In genomic region chr3:95920532-95920931, GRCm38 (mm10) we compare ENCODE assay signal across 9 mouse cellular contexts. TPM values are rescaled to one million over a fixed set of nuclear protein-coding genes. Genes with fewer than 3 reads are reported as not detected.
DNase-seq lines count a peak whose midpoint lies in the region; TF ChIP-seq lines count a peak whose summit lies in the region.
"Not testable (repeated sequence)": the region's sequence is repeated elsewhere in the genome, so short reads cannot be mapped to it uniquely, and the experiment has no call there.
"Had no signal": no experiment of that assay in that cellular context is flagged by ENCODE, and none has a peak within 500 bp of the region (broad histone marks: within the 10 kb centered on the region; RNA-seq: fewer than 3 reads in every experiment).

No protein-coding gene starts in this region.

- H3K9me3 ChIP-seq in MEL (replicated peaks; ENCODE audit: insufficient read depth, low read length) = not testable (repeated sequence)

- not testable (repeated sequence) for TF ChIP-seq EP300 in MEL (IDR thresholded peaks at IDR 0.05; ENCODE audit: low read depth in 1 of 2, low read length in 2 of 2)

- DNase-seq in ES-CJ7 (ENCODE audit: low read depth, low spot score) (peak; percentile 51), R1 (ENCODE audit: low read depth, low spot score) (peak; percentile 83), ZHBTc4 (ENCODE audit: low read depth, low spot score) (peak; percentile 47)
- DNase-seq in MEL (ENCODE audit: low read depth, low spot score) = not testable (repeated sequence)
- peak; percentile 7 for DNase-seq in embryo, embryonic 10.5 days (ENCODE audit: low spot score)

- not testable (repeated sequence) for H3K4me3 ChIP-seq in MEL (ENCODE audit: control insufficient read depth in 1 of 2, insufficient read depth in 1 of 2, low read depth in 2 of 2, low read length in 2 of 2)
- peak overlapping the region; percentile 72 for H3K4me3 ChIP-seq in testis, adult 2 months (ENCODE audit: control insufficient read depth, low read depth, low read length)

- not testable (repeated sequence) for H3K79me2 ChIP-seq in MEL (ENCODE audit: control insufficient read depth, insufficient read depth, low read length, poor library complexity)

- not testable (repeated sequence) for H3K27ac ChIP-seq in MEL (ENCODE audit: control insufficient read depth, low read depth, low read length); testis, adult 2 months (ENCODE audit: control insufficient read depth, insufficient read depth, low read depth, low read length)

- not testable (repeated sequence) for TF ChIP-seq POLR2A in MEL (IDR thresholded peaks at IDR 0.05; ENCODE audit: control insufficient read depth in 1 of 2, insufficient read depth in 1 of 2, low read depth in 1 of 2, low read length in 2 of 2, poor library complexity in 1 of 2); testis, adult 2 months (IDR thresholded peaks at IDR 0.05; ENCODE audit: control insufficient read depth, low read depth, low read length)

- TF ChIP-seq CTCF in MEL (IDR thresholded peaks at IDR 0.05 in 2 of 3, conservative IDR thresholded peaks at IDR 0.05 in 1 of 3; ENCODE audit: control insufficient read depth in 1 of 3, insufficient read depth in 1 of 3, low read depth in 2 of 3, low read length in 3 of 3, poor library complexity in 1 of 3, severe bottlenecking in 1 of 3); testis, adult 2 months (IDR thresholded peaks at IDR 0.05; ENCODE audit: control insufficient read depth, insufficient read depth, insufficient replicate concordance, low read depth, low read length): not testable (repeated sequence)

- peaks cover 0 to 19% of the 10 kb centered on the region in 2 experiments; a peak in 2 of 4 replicates for H3K36me3 ChIP-seq in MEL (ENCODE audit: control insufficient read depth in 1 of 2, insufficient read depth in 2 of 2, low read length in 2 of 2)
- not testable (repeated sequence) for H3K36me3 ChIP-seq in testis, adult 2 months (ENCODE audit: control insufficient read depth, insufficient read depth, low read length)

- H3K27me3 ChIP-seq in MEL (ENCODE audit: control insufficient read depth in 1 of 2, insufficient read depth in 2 of 2, low read length in 2 of 2); testis, adult 2 months (ENCODE audit: control insufficient read depth, insufficient read depth, low read length): not testable (repeated sequence)

- H3K9ac ChIP-seq in MEL (ENCODE audit: control insufficient read depth, low read depth, low read length, poor library complexity, severe bottlenecking) = not testable (repeated sequence)

- H3K4me1 ChIP-seq in MEL (ENCODE audit: control insufficient read depth in 1 of 2, insufficient read depth in 2 of 2, low read length in 2 of 2) = peaks cover 10 to 15% of the 10 kb centered on the region in 2 experiments
- H3K4me1 ChIP-seq in testis, adult 2 months (ENCODE audit: control insufficient read depth, insufficient read depth, low read length) = not testable (repeated sequence)

- TF ChIP-seq RAD21 in MEL (IDR thresholded peaks at IDR 0.05; ENCODE audit: low read depth, low read length) = not testable (repeated sequence)

TF ChIP-seq in MEL, 35 proteins besides CTCF, POLR2A, EP300 and RAD21:
- TF ChIP-seq GATA1 (IDR thresholded peaks at IDR 0.05; ENCODE audit: low read depth, low read length) = 0 out of 2 replicates have a peak, but pooled peaks have one; percentile 19

RNA-seq across cellular contexts. Expression of gene Anp32e, which starts 8.5 kb away (rescaled TPM):
- total RNA-seq in MEL (2012; rRNA removed) = 159 and 197 TPM in 2 replicates
- 100 to 1,000 TPM; 412 to 748 TPM for polyA plus RNA-seq in MEL (2012; ENCODE audit: insufficient read depth in 1 of 2, insufficient read length in 2 of 2, low read depth in 1 of 2, low replicate concordance in 2 of 2, missing spikeins in 1 of 2)
- polyA plus RNA-seq in testis, adult 2 months (2012; rRNA removed) = 4.4 and 6.0 TPM in 2 replicates

RNA-seq across cellular contexts. Expression of gene Car14, which starts 16.0 kb away (rescaled TPM):
- 0.15 TPM in 1 of 2 replicates, not detected in the other for total RNA-seq in MEL (2012; rRNA removed)
- under 1 TPM in 1 of 2 experiments, not detected in 1; 0.38 TPM for polyA plus RNA-seq in MEL (2012; ENCODE audit: insufficient read depth in 1 of 2, insufficient read length in 2 of 2, low read depth in 1 of 2, low replicate concordance in 2 of 2, missing spikeins in 1 of 2)
- 2.0 TPM in 2 replicates for polyA plus RNA-seq in testis, adult 2 months (2012; rRNA removed)
- polyA plus RNA-seq: activated CD4-positive, CD25-positive, alpha-beta regulatory T cell, adult 4 months; C2C12; G1E had no signal

RNA-seq across cellular contexts. Expression of gene Aph1a, which starts 26.8 kb away (rescaled TPM):
- 110 and 127 TPM in 2 replicates for total RNA-seq in MEL (2012; rRNA removed)
- polyA plus RNA-seq in MEL (2012; ENCODE audit: insufficient read depth in 1 of 2, insufficient read length in 2 of 2, low read depth in 1 of 2, low replicate concordance in 2 of 2, missing spikeins in 1 of 2) = 100 to 1,000 TPM in 1 of 2 experiments, not detected in 1; 170 TPM
- polyA plus RNA-seq in testis, adult 2 months (2012; rRNA removed) = 14.9 and 17.6 TPM in 2 replicates

RNA-seq across cellular contexts. Expression of gene BC028528, which starts 28.7 kb away (rescaled TPM):
- total RNA-seq in MEL (2012; rRNA removed) = 7.4 and 12.2 TPM in 2 replicates
- 10 to 100 TPM in 1 of 2 experiments, not detected in 1; 13.6 TPM for polyA plus RNA-seq in MEL (2012; ENCODE audit: insufficient read depth in 1 of 2, insufficient read length in 2 of 2, low read depth in 1 of 2, low replicate concordance in 2 of 2, missing spikeins in 1 of 2)
- polyA plus RNA-seq in testis, adult 2 months (2012; rRNA removed) = 1.7 and 2.4 TPM in 2 replicates
- polyA plus RNA-seq: G1E had no signal

RNA-seq across cellular contexts. Expression of gene Ciart, which starts 38.5 kb away (rescaled TPM):
- 4.9 and 18.5 TPM in 2 replicates for total RNA-seq in MEL (2012; rRNA removed)
- polyA plus RNA-seq in MEL (2012; ENCODE audit: insufficient read depth in 1 of 2, insufficient read length in 2 of 2, low read depth in 1 of 2, low replicate concordance in 2 of 2, missing spikeins in 1 of 2) = 10 to 100 TPM in 1 of 2 experiments, not detected in 1; 23.8 TPM
- polyA plus RNA-seq in testis, adult 2 months (2012; rRNA removed) = 16.2 and 16.5 TPM in 2 replicates

Comparison
In these comparisons a context has a peak if more than half of its experiments do, and no peak if none do; other contexts are left out.
1. RNA of gene Anp32e, which starts 8.5 kb away (polyA plus RNA-seq): 412 to 748 TPM in MEL; 4.4 to 6.0 TPM in testis, adult 2 months; every median in the first group is over 10 times any median in the second.